1 mouse cellular context compared by ENCODE assay signal in genomic region chr17:45499516-45499915, GRCm38 (mm10).
TF ChIP-seq lines count a peak whose summit lies in the region.

No protein-coding gene starts in this region.

TF ChIP-seq in MEL, 35 proteins besides CTCF, POLR2A, EP300 and RAD21:
- TF ChIP-seq SMC3 (IDR thresholded peaks at IDR 0.05; ENCODE audit: low read depth, low read length), result peak; percentile 15; the same call in 1 of the 2 replicates
- TF ChIP-seq CHD1 (IDR thresholded peaks at IDR 0.05; ENCODE audit: low read depth, low read length), result no peak
- TF ChIP-seq USF1 (IDR thresholded peaks at IDR 0.05; ENCODE audit: low read depth, low read length), result no peak
- no peak for TF ChIP-seq GATA1 (IDR thresholded peaks at IDR 0.05; ENCODE audit: low read depth, low read length)
- TF ChIP-seq E2F4 (IDR thresholded peaks at IDR 0.05; ENCODE audit: borderline replicate concordance, low read depth, low read length), result no peak
- TF ChIP-seq MXI1 (IDR thresholded peaks at IDR 0.05; ENCODE audit: low read depth, low read length), result no peak
- no peak for TF ChIP-seq POLR2AphosphoS5 (IDR thresholded peaks at IDR 0.05; ENCODE audit: borderline replicate concordance, low read depth, low read length)
